In the genomic region with DNA sequence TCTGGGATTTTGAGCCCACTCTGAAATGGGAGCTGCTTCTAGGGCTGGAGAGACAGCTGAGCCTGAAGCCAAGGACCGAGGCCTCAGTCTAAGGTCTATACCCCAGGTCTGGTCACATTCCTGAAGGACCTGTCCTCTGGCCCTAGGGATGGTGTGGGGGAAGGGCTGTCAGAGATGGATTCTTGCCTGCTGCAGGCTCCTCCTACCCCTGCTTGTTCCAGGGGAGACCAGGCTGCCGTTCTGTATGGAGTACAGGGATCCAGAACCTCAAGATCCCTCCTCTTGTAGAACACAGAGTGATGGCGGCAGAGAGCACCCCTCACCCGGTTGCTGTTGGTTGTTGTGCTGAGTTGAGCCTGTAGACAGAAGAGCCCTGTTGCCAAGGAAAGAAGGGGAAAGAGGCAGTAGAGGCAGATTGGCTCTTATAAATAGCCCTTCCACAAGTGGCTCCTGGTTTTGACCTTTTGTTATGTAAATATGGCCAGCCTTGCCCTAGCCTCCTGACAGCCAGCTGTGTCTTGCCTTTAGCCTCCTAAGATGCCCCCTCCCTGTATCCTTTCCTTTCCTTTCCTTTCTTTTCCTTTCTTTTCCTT, we compare ENCODE assay signal across 15 mouse cellular contexts. TPM values are rescaled to one million over a fixed set of nuclear protein-coding genes. Genes with fewer than 3 reads are reported as not detected.
DNase-seq lines count a peak whose midpoint lies in the region; ATAC-seq and TF ChIP-seq lines count a peak whose summit lies in the region.
"Had no signal": no experiment of that assay in that cellular context is flagged by ENCODE, and none has a peak within 500 bp of the region (broad histone marks: within the 10 kb centered on the region; RNA-seq: fewer than 3 reads in every experiment).

No protein-coding gene starts in this region.

- H3K4me2 ChIP-seq in heart, postnatal 0 days (ENCODE audit: low read depth, low read length), result peak overlapping the region; percentile 16; the same call in 1 of the 2 replicates
- H3K4me2 ChIP-seq in neural tube, embryonic 15.5 days, result no peak overlapping the region
- H3K4me2 ChIP-seq in hindbrain, postnatal 0 days (ENCODE audit: low read depth, low read length), result no peak overlapping the region
- H3K4me2 ChIP-seq: lung, embryonic 14.5 days had no signal

- peaks cover 53% of the 10 kb centered on the region for H3K4me1 ChIP-seq in heart, postnatal 0 days (ENCODE audit: control insufficient read depth, insufficient read depth)
- H3K4me1 ChIP-seq in neural tube, embryonic 15.5 days, result peaks cover 34% of the 10 kb centered on the region
- peaks cover 7% of the 10 kb centered on the region for H3K4me1 ChIP-seq in hindbrain, postnatal 0 days (ENCODE audit: insufficient read depth, low read length)

- peaks cover 24% of the 10 kb centered on the region for H3K36me3 ChIP-seq in heart, postnatal 0 days (replicated peaks; ENCODE audit: control insufficient read depth, insufficient read depth, low read length)
- peaks cover 31% of the 10 kb centered on the region for H3K36me3 ChIP-seq in neural tube, embryonic 15.5 days
- H3K36me3 ChIP-seq in hindbrain, postnatal 0 days (ENCODE audit: insufficient read depth, low read length), result peaks cover 21% of the 10 kb centered on the region

- 24% methylated on average over 4 of the region's 4 CpGs for WGBS in heart, postnatal 0 days
- 22% methylated on average over 4 of the region's 4 CpGs for WGBS in neural tube, embryonic 15.5 days
- 19% methylated on average over 4 of the region's 4 CpGs for WGBS in hindbrain, postnatal 0 days

- no peak for TF ChIP-seq CTCF in heart, postnatal 0 days (IDR thresholded peaks at IDR 0.05; ENCODE audit: low read depth)
- no peak for TF ChIP-seq CTCF in hindbrain, postnatal 0 days (IDR thresholded peaks at IDR 0.05; ENCODE audit: low read depth)

- H3K4me3 ChIP-seq in heart, postnatal 0 days (ENCODE audit: low read depth, low read length), result no peak overlapping the region
- H3K4me3 ChIP-seq in neural tube, embryonic 15.5 days (replicated peaks), result no peak overlapping the region
- no peak overlapping the region for H3K4me3 ChIP-seq in hindbrain, postnatal 0 days (ENCODE audit: low read length)
- H3K4me3 ChIP-seq: heart, adult 2 months; myocyte had no signal

- DNase-seq in heart, postnatal 0 days (ENCODE audit: low spot score), result peak; percentile 59
- no peak for DNase-seq in heart, postnatal 4 days
- peak; percentile 24 for DNase-seq in neural tube, embryonic 10.5 days (ENCODE audit: extremely low spot score, low spot score)
- no peak for DNase-seq in hindbrain, postnatal 0 days (ENCODE audit: low spot score)
- DNase-seq in cerebellum, postnatal 14 days, result no peak
- DNase-seq in thymus, adult 18-20 months, result no peak
- no peak for DNase-seq in c-Kit-positive CD71-positive TER-119-positive erythroid progenitor cells, embryonic 14.5 days (ENCODE audit: low spot score)
- DNase-seq: cerebellum, adult 8-10 months; heart, adult 2 months; layer of hippocampus, adult 9-11 months; lung, embryonic 14.5 days; right cerebral cortex, postnatal 14 days had no signal

- H3K9ac ChIP-seq in heart, postnatal 0 days (replicated peaks; ENCODE audit: low read depth, low read length), result 0 out of 2 replicates have a peak overlapping the region, but pooled peaks have one; percentile 14
- H3K9ac ChIP-seq in neural tube, embryonic 15.5 days (replicated peaks), result no peak overlapping the region
- H3K9ac ChIP-seq in hindbrain, postnatal 0 days (replicated peaks; ENCODE audit: low read length), result no peak overlapping the region
- H3K9ac ChIP-seq: lung, embryonic 14.5 days had no signal

- H3K27me3 ChIP-seq in heart, postnatal 0 days (ENCODE audit: control insufficient read depth, insufficient read depth, low read length), result no peaks in the 10 kb centered on the region
- no peaks in the 10 kb centered on the region for H3K27me3 ChIP-seq in neural tube, embryonic 15.5 days (replicated peaks)
- H3K27me3 ChIP-seq in hindbrain, postnatal 0 days (ENCODE audit: insufficient read depth, low read length), result no peaks in the 10 kb centered on the region

- no peak for ATAC-seq in heart, postnatal 0 days (ENCODE audit: insufficient read depth, low read depth)
- no peak for ATAC-seq in neural tube, embryonic 15.5 days (ENCODE audit: low FRiP score)
- ATAC-seq in hindbrain, postnatal 0 days, result no peak
- ATAC-seq: CD4-positive, CD25-positive, alpha-beta regulatory T cell, adult 4 months had no signal

- TF ChIP-seq EP300 in heart, postnatal 0 days (IDR thresholded peaks at IDR 0.05; ENCODE audit: low read depth), result no peak

- H3K9me3 ChIP-seq in heart, postnatal 0 days (replicated peaks; ENCODE audit: control insufficient read depth, low read length), result no peaks in the 10 kb centered on the region
- no peaks in the 10 kb centered on the region for H3K9me3 ChIP-seq in neural tube, embryonic 15.5 days (replicated peaks)
- no peaks in the 10 kb centered on the region for H3K9me3 ChIP-seq in hindbrain, postnatal 0 days (ENCODE audit: low read length)

- H3K27ac ChIP-seq in heart, postnatal 0 days (ENCODE audit: low read depth), result peak overlapping the region; percentile 36; the same call in 1 of the 2 replicates
- no peak overlapping the region for H3K27ac ChIP-seq in neural tube, embryonic 15.5 days (replicated peaks)
- 0 out of 2 replicates have a peak overlapping the region, but pooled peaks have one; percentile 11 for H3K27ac ChIP-seq in hindbrain, postnatal 0 days
- H3K27ac ChIP-seq: heart, adult 2 months had no signal

RNA-seq across cellular contexts. Expression of a gene that starts 20.7 kb away (rescaled TPM):
- 8.0 and 14.7 TPM in 2 replicates for total RNA-seq in heart, postnatal 0 days (2014; rRNA removed; ENCODE audit: low replicate concordance)
- 2.9 and 3.0 TPM in 2 replicates for polyA plus RNA-seq in heart, postnatal 0 days (2015; fragmentation: Nextera tagmentation; extraction: Ambion mirVana)
- total RNA-seq in heart, postnatal 4 days (2021), result 1 to 10 TPM; 7.0 to 7.1 TPM
- polyA plus RNA-seq in neural tube, embryonic 15.5 days (2015; fragmentation: Nextera tagmentation; extraction: Ambion mirVana), result 6.7 and 7.4 TPM in 2 replicates
- 10.0 and 13.1 TPM in 2 replicates for total RNA-seq in hindbrain, postnatal 0 days (2014; rRNA removed)
- 4.7 and 5.1 TPM in 2 replicates for polyA plus RNA-seq in hindbrain, postnatal 0 days (2015; fragmentation: Nextera tagmentation; extraction: Ambion mirVana)

RNA-seq across cellular contexts. Expression of a gene that starts 21.8 kb away (rescaled TPM):
- total RNA-seq in heart, postnatal 0 days (2014; rRNA removed; ENCODE audit: low replicate concordance), result 10.8 and 12.7 TPM in 2 replicates
- 8.0 and 9.1 TPM in 2 replicates for polyA plus RNA-seq in heart, postnatal 0 days (2015; fragmentation: Nextera tagmentation; extraction: Ambion mirVana)
- 1 to 10 TPM; 6.3 to 7.9 TPM for total RNA-seq in heart, postnatal 4 days (2021)
- 87.0 and 112 TPM in 2 replicates for polyA plus RNA-seq in neural tube, embryonic 15.5 days (2015; fragmentation: Nextera tagmentation; extraction: Ambion mirVana)
- total RNA-seq in hindbrain, postnatal 0 days (2014; rRNA removed), result 65.0 and 76.9 TPM in 2 replicates
- polyA plus RNA-seq in hindbrain, postnatal 0 days (2015; fragmentation: Nextera tagmentation; extraction: Ambion mirVana), result 112 and 125 TPM in 2 replicates

RNA-seq across cellular contexts. Expression of a gene that starts 45.7 kb away (rescaled TPM):
- total RNA-seq in heart, postnatal 0 days (2014; rRNA removed; ENCODE audit: low replicate concordance), result 0.15 and 0.61 TPM in 2 replicates
- polyA plus RNA-seq in heart, postnatal 0 days (2015; fragmentation: Nextera tagmentation; extraction: Ambion mirVana), result 0.11 and 0.14 TPM in 2 replicates
- under 1 TPM; 0.43 TPM for total RNA-seq in heart, postnatal 4 days (2021)
- 1.9 and 2.1 TPM in 2 replicates for polyA plus RNA-seq in neural tube, embryonic 15.5 days (2015; fragmentation: Nextera tagmentation; extraction: Ambion mirVana)
- total RNA-seq in hindbrain, postnatal 0 days (2014; rRNA removed), result 1.9 and 4.3 TPM in 2 replicates
- polyA plus RNA-seq in hindbrain, postnatal 0 days (2015; fragmentation: Nextera tagmentation; extraction: Ambion mirVana), result 1.0 and 1.3 TPM in 2 replicates
- polyA plus RNA-seq: CD4-positive, CD25-positive, alpha-beta regulatory T cell, adult 4 months had no signal

RNA-seq across cellular contexts. Expression of a gene that starts 51.7 kb away (rescaled TPM):
- 62.5 and 79.2 TPM in 2 replicates for total RNA-seq in heart, postnatal 0 days (2014; rRNA removed; ENCODE audit: low replicate concordance)
- polyA plus RNA-seq in heart, postnatal 0 days (2015; fragmentation: Nextera tagmentation; extraction: Ambion mirVana), result 254 and 255 TPM in 2 replicates
- total RNA-seq in heart, postnatal 4 days (2021), result 100 to 1,000 TPM; 154 to 157 TPM
- polyA plus RNA-seq in neural tube, embryonic 15.5 days (2015; fragmentation: Nextera tagmentation; extraction: Ambion mirVana), result 288 and 306 TPM in 2 replicates
- total RNA-seq in hindbrain, postnatal 0 days (2014; rRNA removed), result 82.7 and 93.6 TPM in 2 replicates
- 325 and 326 TPM in 2 replicates for polyA plus RNA-seq in hindbrain, postnatal 0 days (2015; fragmentation: Nextera tagmentation; extraction: Ambion mirVana)

Comparison
In these comparisons a context has a peak if more than half of its experiments do, and no peak if none do; other contexts are left out.
1. DNase-seq: peak in heart, postnatal 0 days (single experiment) and neural tube, embryonic 10.5 days (single experiment); none in heart, postnatal 4 days (single experiment), hindbrain, postnatal 0 days (single experiment), cerebellum, postnatal 14 days (0 of 2), thymus, adult 18-20 months (0 of 2) and c-Kit-positive CD71-positive TER-119-positive erythroid progenitor cells, embryonic 14.5 days (single experiment).